Mouse (Mus musculus): Measurements from ENCODE around the gene Lzic. TPM values are rescaled to one million over a fixed set of nuclear protein-coding genes. Genes with fewer than 3 reads are reported as not detected.

Gene Lzic
- 10.3 and 11.9 TPM in 2 replicates for polyA plus RNA-seq (2015; fragmentation: Nextera tagmentation; extraction: Ambion mirVana)

GRCm38 (mm10) chr4:149485053-149485824 is at the start of gene Lzic, which contains the start of gene Nmnat1:
Gene Lzic (plus strand): TSS chr4:149485229.
Gene Nmnat1 (minus strand): TSS chr4:149485202.
- peak within 1 kb of the TSS; percentile 79 for H3K9ac ChIP-seq
- H3K9me3 ChIP-seq (replicated peaks), result no peaks in the 10 kb centered on the region
- under 1% methylated on average over 60 of the region's 60 CpGs for WGBS (ENCODE audit: insufficient replicate concordance)
- H3K4me2 ChIP-seq, result peak within 1 kb of the TSS; percentile 86
- peaks cover 29% of the 10 kb centered on the region for H3K4me1 ChIP-seq (replicated peaks)
- ATAC-seq (ENCODE audit: insufficient read depth), result peak; percentile 94
- H3K36me3 ChIP-seq (replicated peaks), result peaks cover 37% of the 10 kb centered on the region
- peak within 1 kb of the TSS; percentile 60 for H3K27ac ChIP-seq (replicated peaks)
- peak within 1 kb of the TSS; percentile 78 for H3K4me3 ChIP-seq (replicated peaks)
- H3K27me3 ChIP-seq, result no peaks in the 10 kb centered on the region

GRCm38 (mm10) chr4:149440576-149440975 is 44.5 kb upstream of the Lzic start:
- Histone ChIP-seq H3K9ac (no peak overlapping the region), H3K4me1 (replicated peaks) (peaks cover 19% of the 10 kb centered on the region), H3K27ac (replicated peaks) (no peak overlapping the region), H3K4me2 (no peak overlapping the region), H3K36me3 (replicated peaks) (no peaks in the 10 kb centered on the region), H3K4me3 (replicated peaks) (no peak overlapping the region), H3K27me3 (no peaks in the 10 kb centered on the region), H3K9me3 (replicated peaks) (no peaks in the 10 kb centered on the region)
- WGBS (ENCODE audit: insufficient replicate concordance), result 60% methylated on average over 8 of the region's 8 CpGs
- ATAC-seq (ENCODE audit: insufficient read depth), result no peak

DNA sequence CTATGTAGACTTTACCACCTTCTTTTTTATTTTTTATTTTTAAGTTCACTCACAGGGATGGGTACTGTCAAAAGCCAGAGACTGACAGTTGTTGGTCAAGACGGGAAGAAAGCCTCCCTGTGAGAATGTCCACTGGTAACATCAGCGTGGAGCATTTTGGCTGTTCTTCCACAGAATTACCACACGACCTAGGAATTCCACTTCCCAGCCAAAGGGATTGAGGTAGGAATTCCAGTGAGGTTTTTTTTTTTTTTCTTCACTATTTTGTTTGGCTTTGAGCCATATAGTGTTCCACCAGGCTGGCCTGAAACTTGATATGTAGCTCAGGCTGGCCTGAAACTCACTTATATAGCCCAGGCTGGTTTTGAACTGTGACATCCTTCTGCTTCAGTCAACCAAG is 42.6 kb upstream of the Lzic start:
- Histone ChIP-seq H3K36me3 (replicated peaks) (no peaks in the 10 kb centered on the region), H3K4me2 (no peak overlapping the region), H3K9ac (no peak overlapping the region), H3K4me3 (replicated peaks) (no peak overlapping the region), H3K4me1 (replicated peaks) (peaks cover 28% of the 10 kb centered on the region), H3K9me3 (replicated peaks) (no peaks in the 10 kb centered on the region), H3K27ac (replicated peaks) (no peak overlapping the region), H3K27me3 (no peaks in the 10 kb centered on the region)
- no peak for ATAC-seq (ENCODE audit: insufficient read depth)
- WGBS (ENCODE audit: insufficient replicate concordance), result 54% methylated on average over 3 of the region's 3 CpGs

DNA sequence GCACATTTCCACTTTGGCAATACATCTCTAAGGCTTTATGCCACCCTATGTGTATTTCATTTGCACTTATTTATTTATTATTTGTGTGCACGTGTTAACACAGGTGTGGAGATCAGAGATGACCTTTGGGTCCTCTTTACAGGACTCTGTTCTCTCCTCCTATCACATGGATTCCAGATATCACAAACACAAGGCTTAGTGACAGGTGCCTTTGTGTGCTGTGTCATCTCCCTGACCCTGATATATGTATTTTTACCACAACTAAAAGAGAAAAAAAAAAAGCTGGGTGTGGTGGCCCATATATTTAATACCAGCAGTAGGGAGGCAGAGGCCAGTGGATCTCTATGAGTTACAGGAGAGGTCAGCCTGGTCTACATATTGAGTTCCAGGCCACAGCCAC is 40.6 kb upstream of the Lzic start:
- no peak overlapping the region for H3K27ac ChIP-seq (replicated peaks)
- H3K4me3 ChIP-seq (replicated peaks), result no peak overlapping the region
- no peak overlapping the region; the same call in 1 of the 2 replicates for H3K4me2 ChIP-seq
- no peaks in the 10 kb centered on the region for H3K36me3 ChIP-seq (replicated peaks)
- H3K27me3 ChIP-seq, result no peaks in the 10 kb centered on the region
- ATAC-seq (ENCODE audit: insufficient read depth), result no peak
- H3K9me3 ChIP-seq (replicated peaks), result no peaks in the 10 kb centered on the region
- H3K9ac ChIP-seq, result no peak overlapping the region
- WGBS (ENCODE audit: insufficient replicate concordance), result 34% methylated on average over 1 of the region's 1 CpGs
- H3K4me1 ChIP-seq (replicated peaks), result peaks cover 24% of the 10 kb centered on the region

GRCm38 (mm10) chr4:149444964-149445701 is 39.9 kb upstream of the Lzic start:
- H3K4me3 ChIP-seq (replicated peaks), result peak overlapping the region; percentile 44
- no peaks in the 10 kb centered on the region for H3K27me3 ChIP-seq
- peak overlapping the region; percentile 48 for H3K9ac ChIP-seq
- peaks cover 21% of the 10 kb centered on the region for H3K4me1 ChIP-seq (replicated peaks)
- H3K4me2 ChIP-seq, result peak overlapping the region; percentile 73
- no peaks in the 10 kb centered on the region for H3K9me3 ChIP-seq (replicated peaks)
- WGBS (ENCODE audit: insufficient replicate concordance), result under 1% methylated on average over 36 of the region's 36 CpGs
- no peaks in the 10 kb centered on the region for H3K36me3 ChIP-seq (replicated peaks)
- ATAC-seq (ENCODE audit: insufficient read depth), result peak; percentile 92
- H3K27ac ChIP-seq (replicated peaks), result peak overlapping the region; percentile 70

GRCm38 (mm10) chr4:149445868-149446267 is 39.2 kb upstream of the Lzic start:
- Histone ChIP-seq H3K4me3 (replicated peaks) (peak overlapping the region; percentile 44), H3K27ac (replicated peaks) (peak overlapping the region; percentile 70), H3K4me2 (peak overlapping the region; percentile 73), H3K9me3 (replicated peaks) (no peaks in the 10 kb centered on the region), H3K4me1 (replicated peaks) (peaks cover 21% of the 10 kb centered on the region), H3K36me3 (replicated peaks) (no peaks in the 10 kb centered on the region), H3K27me3 (no peaks in the 10 kb centered on the region), H3K9ac (peak overlapping the region; percentile 48)
- 5% methylated on average over 11 of the region's 11 CpGs for WGBS (ENCODE audit: insufficient replicate concordance)
- ATAC-seq (ENCODE audit: insufficient read depth), result peak; percentile 36

DNA sequence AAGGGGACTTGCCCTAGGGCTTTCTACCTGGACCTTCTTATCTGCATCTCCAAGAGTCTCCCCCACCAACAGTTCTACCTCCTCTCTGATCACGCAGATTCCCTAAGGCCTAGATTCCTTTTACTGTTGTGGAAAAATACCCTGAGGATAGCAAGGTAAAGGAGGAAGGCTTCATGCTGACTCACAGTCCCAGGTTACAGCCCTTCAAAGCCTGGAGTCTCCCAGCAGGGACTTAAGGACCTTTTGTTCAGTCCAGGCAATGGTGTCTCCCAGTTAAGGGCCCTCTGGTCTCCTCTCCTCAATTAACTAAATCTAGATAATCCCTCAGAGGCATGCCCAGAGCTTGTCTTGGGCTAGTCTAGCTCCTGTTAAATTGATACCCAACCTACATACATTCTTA is 38.7 kb upstream of the Lzic start:
- Histone ChIP-seq H3K4me1 (replicated peaks) (peaks cover 21% of the 10 kb centered on the region), H3K4me3 (replicated peaks) (peak overlapping the region; percentile 44; the same call in 1 of the 2 replicates), H3K27me3 (no peaks in the 10 kb centered on the region), H3K36me3 (replicated peaks) (no peaks in the 10 kb centered on the region), H3K9me3 (replicated peaks) (no peaks in the 10 kb centered on the region), H3K4me2 (peak overlapping the region; percentile 73), H3K9ac (no peak overlapping the region), H3K27ac (replicated peaks) (no peak overlapping the region)
- ATAC-seq (ENCODE audit: insufficient read depth), result no peak
- WGBS (ENCODE audit: insufficient replicate concordance), result 45% methylated on average over 1 of the region's 1 CpGs

GRCm38 (mm10) chr4:149450636-149451035 is 34.4 kb upstream of the Lzic start:
- H3K9ac ChIP-seq, result no peak overlapping the region
- 54% methylated on average over 3 of the region's 3 CpGs for WGBS (ENCODE audit: insufficient replicate concordance)
- no peak for ATAC-seq (ENCODE audit: insufficient read depth)
- H3K27ac ChIP-seq (replicated peaks), result no peak overlapping the region
- H3K4me1 ChIP-seq (replicated peaks), result peaks cover 8% of the 10 kb centered on the region
- no peaks in the 10 kb centered on the region for H3K36me3 ChIP-seq (replicated peaks)
- no peaks in the 10 kb centered on the region for H3K9me3 ChIP-seq (replicated peaks)
- H3K27me3 ChIP-seq, result no peaks in the 10 kb centered on the region
- no peak overlapping the region for H3K4me3 ChIP-seq (replicated peaks)
- no peak overlapping the region for H3K4me2 ChIP-seq

- Histone ChIP-seq H3K9me3 (replicated peaks) (no peaks in the 10 kb centered on the region), H3K36me3 (replicated peaks) (no peaks in the 10 kb centered on the region), H3K4me3 (replicated peaks) (no peak overlapping the region), H3K4me1 (replicated peaks) (no peaks in the 10 kb centered on the region), H3K27me3 (no peaks in the 10 kb centered on the region), H3K4me2 (no peak overlapping the region), H3K27ac (replicated peaks) (no peak overlapping the region), H3K9ac (no peak overlapping the region)
- no peak for ATAC-seq (ENCODE audit: insufficient read depth)
- WGBS (ENCODE audit: insufficient replicate concordance), result 65% methylated on average over 4 of the region's 4 CpGs
Observed at GRCm38 (mm10) chr4:149453656-149454055, 31.4 kb upstream of the Lzic start.

DNA sequence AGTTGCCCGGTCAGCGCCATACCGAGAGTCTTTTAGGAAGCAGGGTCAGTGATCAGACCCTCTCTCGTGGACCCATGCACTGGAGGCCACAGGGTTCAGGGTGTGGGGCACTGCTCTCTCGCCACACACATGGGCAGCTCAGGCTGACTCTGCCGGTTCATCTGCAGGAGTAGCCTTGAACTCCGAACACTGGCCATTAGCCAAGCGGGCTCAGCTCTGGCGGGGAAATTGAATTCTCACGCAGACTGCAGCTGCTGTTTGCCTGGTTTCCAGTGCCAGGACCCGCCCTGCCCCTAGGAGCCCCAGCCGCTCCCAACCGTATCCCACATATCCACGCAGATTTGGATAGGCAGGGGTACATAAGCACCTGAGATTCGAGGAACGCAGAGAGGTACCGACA is 30.8 kb upstream of the Lzic start:
- no peaks in the 10 kb centered on the region for H3K4me1 ChIP-seq (replicated peaks)
- no peaks in the 10 kb centered on the region for H3K9me3 ChIP-seq (replicated peaks)
- no peak overlapping the region for H3K9ac ChIP-seq
- no peak overlapping the region for H3K4me2 ChIP-seq
- 72% methylated on average over 17 of the region's 17 CpGs for WGBS (ENCODE audit: insufficient replicate concordance)
- no peaks in the 10 kb centered on the region for H3K36me3 ChIP-seq (replicated peaks)
- H3K4me3 ChIP-seq (replicated peaks), result no peak overlapping the region
- no peaks in the 10 kb centered on the region for H3K27me3 ChIP-seq
- H3K27ac ChIP-seq (replicated peaks), result no peak overlapping the region
- no peak for ATAC-seq (ENCODE audit: insufficient read depth)

GRCm38 (mm10) chr4:149454879-149455278 is 30.1 kb upstream of the Lzic start, which contains the start of gene Rbp7:
Gene Rbp7 (minus strand): TSS chr4:149454978.
- Histone ChIP-seq H3K4me1 (replicated peaks) (no peaks in the 10 kb centered on the region), H3K27me3 (no peaks in the 10 kb centered on the region), H3K27ac (replicated peaks) (no peak within 1 kb of the TSS), H3K4me3 (replicated peaks) (no peak within 1 kb of the TSS), H3K36me3 (replicated peaks) (no peaks in the 10 kb centered on the region), H3K4me2 (no peak within 1 kb of the TSS), H3K9ac (no peak within 1 kb of the TSS), H3K9me3 (replicated peaks) (no peaks in the 10 kb centered on the region)
- ATAC-seq (ENCODE audit: insufficient read depth), result no peak
- WGBS (ENCODE audit: insufficient replicate concordance), result 53% methylated on average over 8 of the region's 8 CpGs
